ENCODE assay signal across 10 mouse cellular contexts in the genomic region with DNA sequence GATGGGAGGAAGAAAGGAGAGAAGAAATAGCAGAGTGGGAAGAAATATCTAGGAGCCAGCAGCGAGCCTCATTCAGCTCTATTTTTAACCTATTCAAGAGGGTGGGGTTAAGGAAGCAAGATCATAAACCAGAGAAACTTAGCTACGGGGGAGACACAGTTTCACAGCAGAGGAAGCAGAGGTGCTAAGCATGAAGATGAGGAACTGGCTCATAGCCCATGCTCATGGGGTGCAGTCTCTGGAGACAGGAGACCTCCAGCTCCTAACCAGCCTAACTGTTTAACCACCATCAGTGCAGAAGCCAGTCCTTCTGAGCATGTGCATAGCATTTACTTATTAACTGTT. TPM values are rescaled to one million over a fixed set of nuclear protein-coding genes. Genes with fewer than 3 reads are reported as not detected.
DNase-seq lines count a peak whose midpoint lies in the region; ATAC-seq and TF ChIP-seq lines count a peak whose summit lies in the region.
"Had no signal": no experiment of that assay in that cellular context is flagged by ENCODE, and none has a peak within 500 bp of the region (broad histone marks: within the 10 kb centered on the region; RNA-seq: fewer than 3 reads in every experiment).

No protein-coding gene starts in this region.

- H3K27me3 ChIP-seq in lung, embryonic 14.5 days (ENCODE audit: insufficient read depth, low read length): no peaks in the 10 kb centered on the region
- H3K27me3 ChIP-seq in hindbrain, embryonic 11.5 days (ENCODE audit: control insufficient read depth, insufficient read depth, low read length): no peaks in the 10 kb centered on the region
- no peaks in the 10 kb centered on the region for H3K27me3 ChIP-seq in neural tube, embryonic 13.5 days
- H3K27me3 ChIP-seq: liver, embryonic 13.5 days had no signal

- no peak overlapping the region for H3K4me3 ChIP-seq in lung, embryonic 14.5 days (ENCODE audit: low read depth, low read length)
- no peak overlapping the region for H3K4me3 ChIP-seq in cortical plate, adult 2 months (ENCODE audit: insufficient read depth, low read length)
- no peak overlapping the region for H3K4me3 ChIP-seq in hindbrain, embryonic 11.5 days (ENCODE audit: low read depth, low read length)
- no peak overlapping the region for H3K4me3 ChIP-seq in neural tube, embryonic 13.5 days
- H3K4me3 ChIP-seq: liver, embryonic 13.5 days had no signal

- TF ChIP-seq CTCF in lung, embryonic 14.5 days (IDR thresholded peaks at IDR 0.05; ENCODE audit: low read depth): no peak
- TF ChIP-seq CTCF in cortical plate, adult 2 months (IDR thresholded peaks at IDR 0.05; ENCODE audit: extremely low read depth, insufficient read depth, low read length): no peak

- no peak for ATAC-seq in lung, embryonic 14.5 days (ENCODE audit: insufficient read depth)
- ATAC-seq in hindbrain, embryonic 11.5 days (ENCODE audit: low FRiP score): no peak
- ATAC-seq in neural tube, embryonic 13.5 days (ENCODE audit: low read depth): peak; percentile 21
- no peak for ATAC-seq in granulocyte monocyte progenitor cell, adult 5-6 weeks (replicated peaks; ENCODE audit: poor library complexity, severe bottlenecking)

- TF ChIP-seq POLR2A in cortical plate, adult 2 months (IDR thresholded peaks at IDR 0.05; ENCODE audit: extremely low read depth, insufficient read depth, low read length): no peak

- no peak overlapping the region for H3K4me2 ChIP-seq in lung, embryonic 14.5 days
- no peak overlapping the region for H3K4me2 ChIP-seq in hindbrain, embryonic 11.5 days (replicated peaks; ENCODE audit: low read depth, low read length)
- peak overlapping the region; percentile 21; the same call in 1 of the 2 replicates for H3K4me2 ChIP-seq in neural tube, embryonic 13.5 days
- H3K4me2 ChIP-seq: liver, embryonic 13.5 days had no signal

- DNase-seq in lung, embryonic 14.5 days: no peak
- DNase-seq in lung, adult 18-20 months: no peak
- no peak for DNase-seq in hindbrain, embryonic 11.5 days (ENCODE audit: low spot score)
- no peak for DNase-seq in gastrocnemius, postnatal 14 days
- no peak for DNase-seq in thymus, postnatal 14 days
- DNase-seq: liver, embryonic 13.5 days had no signal

- H3K36me3 ChIP-seq in lung, embryonic 14.5 days (ENCODE audit: insufficient read depth): no peaks in the 10 kb centered on the region
- no peaks in the 10 kb centered on the region for H3K36me3 ChIP-seq in hindbrain, embryonic 11.5 days (ENCODE audit: control insufficient read depth, insufficient read depth, low read length)
- no peaks in the 10 kb centered on the region for H3K36me3 ChIP-seq in neural tube, embryonic 13.5 days
- H3K36me3 ChIP-seq: liver, embryonic 13.5 days had no signal

- WGBS in lung, embryonic 14.5 days: 35% methylated on average over 2 of the region's 2 CpGs
- WGBS in hindbrain, embryonic 11.5 days: 69% methylated on average over 2 of the region's 2 CpGs
- WGBS in neural tube, embryonic 13.5 days: 25% methylated on average over 2 of the region's 2 CpGs

- peak overlapping the region; percentile 7; the same call in 1 of the 2 replicates for H3K27ac ChIP-seq in lung, embryonic 14.5 days (ENCODE audit: low read depth)
- H3K27ac ChIP-seq in cortical plate, adult 2 months (ENCODE audit: insufficient read depth, low read length): peak overlapping the region; percentile 93
- H3K27ac ChIP-seq in hindbrain, embryonic 11.5 days (ENCODE audit: low read depth, low read length): peak overlapping the region; percentile 14; the same call in 1 of the 2 replicates
- H3K27ac ChIP-seq in neural tube, embryonic 13.5 days (replicated peaks): peak overlapping the region; percentile 79
- H3K27ac ChIP-seq: liver, embryonic 13.5 days had no signal

- intact Hi-C loops in gastrocnemius, postnatal 14 days (cut with DNase I; ENCODE audit: low total_unique reads): no loop called here

- H3K9me3 ChIP-seq in lung, embryonic 14.5 days (ENCODE audit: low read depth, low read length): 0 out of 2 replicates have a peak, but pooled peaks cover 6% of the 10 kb centered on the region
- no peaks in the 10 kb centered on the region for H3K9me3 ChIP-seq in hindbrain, embryonic 11.5 days (ENCODE audit: control insufficient read depth, low read length)
- H3K9me3 ChIP-seq in neural tube, embryonic 13.5 days: 0 out of 2 replicates have a peak, but pooled peaks cover 8% of the 10 kb centered on the region

- H3K4me1 ChIP-seq in lung, embryonic 14.5 days (ENCODE audit: insufficient read depth): peaks cover 4% of the 10 kb centered on the region
- H3K4me1 ChIP-seq in cortical plate, adult 2 months (ENCODE audit: control insufficient read depth, insufficient read depth, low read length): peaks cover 14% of the 10 kb centered on the region
- no peaks in the 10 kb centered on the region; the same call in 1 of the 2 replicates for H3K4me1 ChIP-seq in hindbrain, embryonic 11.5 days (replicated peaks; ENCODE audit: control insufficient read depth, insufficient read depth, low read length)
- peaks cover 51% of the 10 kb centered on the region for H3K4me1 ChIP-seq in neural tube, embryonic 13.5 days (replicated peaks)
- H3K4me1 ChIP-seq: liver, embryonic 13.5 days had no signal

- no peak overlapping the region for H3K9ac ChIP-seq in lung, embryonic 14.5 days
- no peak overlapping the region for H3K9ac ChIP-seq in hindbrain, embryonic 11.5 days (ENCODE audit: low read depth, low read length)
- no peak overlapping the region for H3K9ac ChIP-seq in neural tube, embryonic 13.5 days
- H3K9ac ChIP-seq: liver, embryonic 13.5 days had no signal

RNA-seq across cellular contexts. Expression of a gene that starts 34.5 kb away (rescaled TPM):
- polyA plus RNA-seq in lung, embryonic 14.5 days (2014; fragmentation: Nextera tagmentation; extraction: Ambion mirVana): not detected in 2 replicates
- polyA plus RNA-seq in cortical plate, adult 2 months (2012; rRNA removed): 1.6 and 1.9 TPM in 2 replicates
- polyA plus RNA-seq in hindbrain, embryonic 11.5 days (2014; fragmentation: Nextera tagmentation; extraction: Ambion mirVana): 0.21 TPM in 1 of 2 replicates, not detected in the other
- polyA plus RNA-seq in neural tube, embryonic 13.5 days (2015; fragmentation: Nextera tagmentation; extraction: Ambion mirVana): 0.31 TPM in 1 of 2 replicates, not detected in the other
- 1 to 10 TPM in 1 of 2 experiments, under 1 TPM in 1; 0.24 to 1.4 TPM for total RNA-seq in gastrocnemius, postnatal 14 days (2021)
- total RNA-seq in granulocyte monocyte progenitor cell, adult 5-6 weeks (2014; fragmentation: Nextera tagmentation): not detected in 2 replicates
- total RNA-seq in granulocyte monocyte progenitor cell, adult 5-6 weeks (2017): not detected in 2 replicates
- total RNA-seq: MEL had no signal
- polyA plus RNA-seq: liver, embryonic 13.5 days had no signal

Comparison
In these comparisons a context has a peak if more than half of its experiments do, and no peak if none do; other contexts are left out.
1. H3K27ac ChIP-seq: peak in every context shown above with its lines; median percentile 93 in cortical plate, adult 2 months; 79 in neural tube, embryonic 13.5 days; 14 in hindbrain, embryonic 11.5 days; 7 in lung, embryonic 14.5 days.